Mouse (Mus musculus): ENCODE measurements at regions not wholly inside any gene's neighbourhood (a gene's known extent, or its start where the extent isn't known, plus 50 kb on each side); places are given as distances from the start of the nearest gene placed in this dataset.

GRCm38 (mm10) chr5:106285152-106285551 is 172.8 kb downstream of the Barhl2 start:
- Histone ChIP-seq H3K27me3 (ENCODE audit: control insufficient read depth, insufficient read depth, low read length) (no peaks in the 10 kb centered on the region), H3K4me2 (replicated peaks; ENCODE audit: low read depth) (no peak overlapping the region), H3K9me3 (ENCODE audit: control insufficient read depth, low read length) (no peaks in the 10 kb centered on the region), H3K27ac (replicated peaks) (no peak overlapping the region), H3K9ac (ENCODE audit: low read length) (no peak overlapping the region), H3K4me1 (replicated peaks; ENCODE audit: control insufficient read depth, insufficient read depth) (no peaks in the 10 kb centered on the region), H3K4me3 (ENCODE audit: low read depth, low read length) (no peak overlapping the region), H3K36me3 (ENCODE audit: control insufficient read depth, insufficient read depth, low read length) (no peaks in the 10 kb centered on the region)
- ATAC-seq (ENCODE audit: low FRiP score, low TSS enrichment), result no peak
- TF ChIP-seq EP300 (optimal IDR thresholded peaks at IDR 0.05) (no peak), CTCF (IDR thresholded peaks at IDR 0.05; ENCODE audit: low read depth) (no peak)
- DNase-seq (ENCODE audit: low spot score), result no peak
- WGBS, result 15% methylated on average over 4 of the region's 4 CpGs

GRCm38 (mm10) chr5:106284731-106285130 is 173.2 kb downstream of the Barhl2 start:
- TF ChIP-seq CTCF (IDR thresholded peaks at IDR 0.05; ENCODE audit: low read depth), result no peak
- TF ChIP-seq EP300 (optimal IDR thresholded peaks at IDR 0.05), result no peak
- Histone ChIP-seq H3K9me3 (ENCODE audit: control insufficient read depth, low read length) (no peaks in the 10 kb centered on the region), H3K9ac (ENCODE audit: low read length) (no peak overlapping the region), H3K4me2 (replicated peaks; ENCODE audit: low read depth) (no peak overlapping the region), H3K36me3 (ENCODE audit: control insufficient read depth, insufficient read depth, low read length) (no peaks in the 10 kb centered on the region), H3K4me1 (replicated peaks; ENCODE audit: control insufficient read depth, insufficient read depth) (no peaks in the 10 kb centered on the region), H3K27me3 (ENCODE audit: control insufficient read depth, insufficient read depth, low read length) (no peaks in the 10 kb centered on the region), H3K4me3 (ENCODE audit: low read depth, low read length) (no peak overlapping the region), H3K27ac (replicated peaks) (no peak overlapping the region)
- DNase-seq (ENCODE audit: low spot score) (no peak), ATAC-seq (ENCODE audit: low FRiP score, low TSS enrichment) (no peak)
- 22% methylated on average over 9 of the region's 9 CpGs for WGBS

GRCm38 (mm10) chr5:106282646-106283045 is 175.3 kb downstream of the Barhl2 start:
- Histone ChIP-seq H3K4me3 (ENCODE audit: low read depth, low read length) (no peak overlapping the region), H3K27ac (replicated peaks) (no peak overlapping the region), H3K9ac (ENCODE audit: low read length) (no peak overlapping the region), H3K4me1 (replicated peaks; ENCODE audit: control insufficient read depth, insufficient read depth) (no peaks in the 10 kb centered on the region), H3K36me3 (ENCODE audit: control insufficient read depth, insufficient read depth, low read length) (no peaks in the 10 kb centered on the region), H3K27me3 (ENCODE audit: control insufficient read depth, insufficient read depth, low read length) (no peaks in the 10 kb centered on the region), H3K4me2 (replicated peaks; ENCODE audit: low read depth) (no peak overlapping the region), H3K9me3 (ENCODE audit: control insufficient read depth, low read length) (no peaks in the 10 kb centered on the region)
- WGBS, result 40% methylated on average over 9 of the region's 9 CpGs
- ATAC-seq (ENCODE audit: low FRiP score, low TSS enrichment), result no peak
- no peak for DNase-seq (ENCODE audit: low spot score)
- TF ChIP-seq CTCF (IDR thresholded peaks at IDR 0.05; ENCODE audit: low read depth), result no peak
- TF ChIP-seq EP300 (optimal IDR thresholded peaks at IDR 0.05), result no peak

- Histone ChIP-seq H3K36me3 (ENCODE audit: control insufficient read depth, insufficient read depth, low read length) (no peaks in the 10 kb centered on the region), H3K4me3 (ENCODE audit: low read depth, low read length) (no peak overlapping the region), H3K27me3 (ENCODE audit: control insufficient read depth, insufficient read depth, low read length) (no peaks in the 10 kb centered on the region), H3K4me2 (replicated peaks; ENCODE audit: low read depth) (no peak overlapping the region), H3K9me3 (ENCODE audit: control insufficient read depth, low read length) (no peaks in the 10 kb centered on the region), H3K4me1 (replicated peaks; ENCODE audit: control insufficient read depth, insufficient read depth) (no peaks in the 10 kb centered on the region), H3K27ac (replicated peaks) (no peak overlapping the region), H3K9ac (ENCODE audit: low read length) (no peak overlapping the region)
- TF ChIP-seq CTCF (IDR thresholded peaks at IDR 0.05; ENCODE audit: low read depth) (no peak), EP300 (optimal IDR thresholded peaks at IDR 0.05) (no peak)
- DNase-seq (ENCODE audit: low spot score) (no peak), ATAC-seq (ENCODE audit: low FRiP score, low TSS enrichment) (no peak)
- 89% methylated on average over 8 of the region's 8 CpGs for WGBS
Observed at GRCm38 (mm10) chr5:106277786-106278185, 180.2 kb downstream of the Barhl2 start.

GRCm38 (mm10) chr5:106277231-106277630 is 180.7 kb downstream of the Barhl2 start:
- H3K4me1 ChIP-seq (replicated peaks; ENCODE audit: control insufficient read depth, insufficient read depth), result no peaks in the 10 kb centered on the region
- DNase-seq (ENCODE audit: low spot score) (no peak), ATAC-seq (ENCODE audit: low FRiP score, low TSS enrichment) (no peak)
- no peak overlapping the region for H3K4me2 ChIP-seq (replicated peaks; ENCODE audit: low read depth)
- no peaks in the 10 kb centered on the region for H3K36me3 ChIP-seq (ENCODE audit: control insufficient read depth, insufficient read depth, low read length)
- H3K9me3 ChIP-seq (ENCODE audit: control insufficient read depth, low read length), result no peaks in the 10 kb centered on the region
- TF ChIP-seq EP300 (optimal IDR thresholded peaks at IDR 0.05), result no peak
- no peak for TF ChIP-seq CTCF (IDR thresholded peaks at IDR 0.05; ENCODE audit: low read depth)
- H3K27me3 ChIP-seq (ENCODE audit: control insufficient read depth, insufficient read depth, low read length), result no peaks in the 10 kb centered on the region
- WGBS, result 71% methylated on average over 9 of the region's 9 CpGs
- no peak overlapping the region for H3K9ac ChIP-seq (ENCODE audit: low read length)
- H3K4me3 ChIP-seq (ENCODE audit: low read depth, low read length), result no peak overlapping the region
- H3K27ac ChIP-seq (replicated peaks), result no peak overlapping the region

- ATAC-seq (ENCODE audit: low FRiP score, low TSS enrichment) (no peak), DNase-seq (ENCODE audit: low spot score) (no peak)
- Histone ChIP-seq H3K4me1 (replicated peaks; ENCODE audit: control insufficient read depth, insufficient read depth) (no peaks in the 10 kb centered on the region), H3K27ac (replicated peaks) (no peak overlapping the region), H3K36me3 (ENCODE audit: control insufficient read depth, insufficient read depth, low read length) (no peaks in the 10 kb centered on the region), H3K9me3 (ENCODE audit: control insufficient read depth, low read length) (no peaks in the 10 kb centered on the region), H3K4me3 (ENCODE audit: low read depth, low read length) (no peak overlapping the region), H3K9ac (ENCODE audit: low read length) (no peak overlapping the region), H3K4me2 (replicated peaks; ENCODE audit: low read depth) (no peak overlapping the region), H3K27me3 (ENCODE audit: control insufficient read depth, insufficient read depth, low read length) (no peaks in the 10 kb centered on the region)
- WGBS, result 8% methylated on average over 2 of the region's 2 CpGs
- TF ChIP-seq EP300 (optimal IDR thresholded peaks at IDR 0.05) (no peak), CTCF (IDR thresholded peaks at IDR 0.05; ENCODE audit: low read depth) (peak; percentile 40)
Observed at GRCm38 (mm10) chr5:106276186-106276585, 181.8 kb downstream of the Barhl2 start.
